Comparison of ENCODE assay signal across 9 mouse cellular contexts in genomic region chr5:43841144-43842010, GRCm38 (mm10). TPM values are rescaled to one million over a fixed set of nuclear protein-coding genes. Genes with fewer than 3 reads are reported as not detected.
A peak's percentile ranks its signal among the peaks of the same experiment; 100 is the strongest.
DNase-seq lines count a peak whose midpoint lies in the region; ATAC-seq and TF ChIP-seq lines count a peak whose summit lies in the region.
"Had no signal": no experiment of that assay in that cellular context is flagged by ENCODE, and none has a peak within 500 bp of the region (broad histone marks: within the 10 kb centered on the region; RNA-seq: fewer than 3 reads in every experiment).

No protein-coding gene starts in this region.

- H3K4me1 ChIP-seq in liver, embryonic 12.5 days = 0 out of 2 replicates have a peak, but pooled peaks cover 5% of the 10 kb centered on the region
- H3K4me1 ChIP-seq: hindbrain, embryonic 15.5 days had no signal

- TF ChIP-seq POLR2A in myocyte (IDR thresholded peaks at IDR 0.05; ENCODE audit: insufficient read length, low read depth) = no peak

- 37% methylated on average over 11 of the region's 11 CpGs for WGBS in liver, embryonic 12.5 days (ENCODE audit: insufficient replicate concordance)

- no peak overlapping the region for H3ac ChIP-seq in myocyte (ENCODE audit: control insufficient read depth, insufficient read length)

- peak; percentile 35 to 72 for DNase-seq in right cerebral cortex, postnatal 10 days (ENCODE audit: low spot score in 2 of 2)
- no peak for DNase-seq in right cerebral cortex, postnatal 36 days (ENCODE audit: low spot score in 2 of 2)
- peak; percentile 75 for DNase-seq in ZHBTc4 (ENCODE audit: low read depth, low spot score)
- peak; percentile 82 for DNase-seq in embryo, embryonic 10 days (ENCODE audit: low spot score)
- DNase-seq in heart, postnatal 4 days = peak; percentile 50
- no peak for DNase-seq in urinary bladder, postnatal 10 days (ENCODE audit: low spot score)

- no peaks in the 10 kb centered on the region for H3K79me2 ChIP-seq in myocyte (ENCODE audit: control insufficient read depth, insufficient read depth)

- H3K36me3 ChIP-seq in liver, embryonic 12.5 days = no peaks in the 10 kb centered on the region
- no peaks in the 10 kb centered on the region for H3K36me3 ChIP-seq in myocyte (ENCODE audit: control insufficient read depth, insufficient read depth)
- H3K36me3 ChIP-seq: hindbrain, embryonic 15.5 days had no signal

- ATAC-seq in liver, embryonic 12.5 days = no peak

- H3K4me2 ChIP-seq in liver, embryonic 12.5 days = peak overlapping the region; percentile 42
- peak overlapping the region; percentile 87 for H3K4me2 ChIP-seq in myocyte (ENCODE audit: low read depth)
- H3K4me2 ChIP-seq: hindbrain, embryonic 15.5 days had no signal

- 0 out of 2 replicates have a peak, but pooled peaks cover 6% of the 10 kb centered on the region for H3K9me3 ChIP-seq in liver, embryonic 12.5 days (replicated peaks)
- H3K9me3 ChIP-seq: hindbrain, embryonic 15.5 days had no signal

- no peak overlapping the region; the same call in 1 of the 2 replicates for H3K4me3 ChIP-seq in liver, embryonic 12.5 days
- H3K4me3 ChIP-seq in myocyte = peak overlapping the region; percentile 9
- H3K4me3 ChIP-seq: hindbrain, embryonic 15.5 days had no signal

- no peak overlapping the region for H3K9ac ChIP-seq in liver, embryonic 12.5 days
- H3K9ac ChIP-seq: hindbrain, embryonic 15.5 days had no signal

- H3K27me3 ChIP-seq in liver, embryonic 12.5 days (replicated peaks) = no peaks in the 10 kb centered on the region
- H3K27me3 ChIP-seq in myocyte (ENCODE audit: control insufficient read depth, insufficient read depth, insufficient read length) = peaks cover 11% of the 10 kb centered on the region
- H3K27me3 ChIP-seq: hindbrain, embryonic 15.5 days had no signal

- H3K27ac ChIP-seq in liver, embryonic 12.5 days = no peak overlapping the region
- H3K27ac ChIP-seq: hindbrain, embryonic 15.5 days had no signal

TF ChIP-seq in myocyte, 11 proteins besides CTCF, POLR2A, EP300 and RAD21:
- TF ChIP-seq MYOG (IDR thresholded peaks at IDR 0.05; ENCODE audit: control insufficient read depth in 1 of 3, insufficient read depth in 1 of 3, insufficient read length in 2 of 3, low read depth in 2 of 3) (no peak), REST (IDR thresholded peaks at IDR 0.05; ENCODE audit: insufficient read depth, insufficient read length) (no peak), TCF12 (IDR thresholded peaks at IDR 0.05; ENCODE audit: insufficient read depth, poor library complexity, severe bottlenecking) (no peak), E2F4 (IDR thresholded peaks at IDR 0.05; ENCODE audit: insufficient read depth) (no peak), MYOD1 (IDR thresholded peaks at IDR 0.05; ENCODE audit: control insufficient read depth in 1 of 3, insufficient read length in 2 of 3, low read depth in 2 of 3) (no peak), POLR2AphosphoS2 (IDR thresholded peaks at IDR 0.05; ENCODE audit: insufficient read length, low read depth) (no peak), TCF3 (IDR thresholded peaks at IDR 0.05; ENCODE audit: insufficient read length, low read depth) (no peak), USF1 (IDR thresholded peaks at IDR 0.05; ENCODE audit: low read depth) (no peak), CEBPB (IDR thresholded peaks at IDR 0.05; ENCODE audit: insufficient read depth, poor library complexity, severe bottlenecking) (no peak), MAX (IDR thresholded peaks at IDR 0.05; ENCODE audit: low read depth) (no peak), SRF (IDR thresholded peaks at IDR 0.05; ENCODE audit: control insufficient read depth, insufficient read length, low read depth) (no peak)
TF ChIP-seq in myocyte: peak in this region for 0.

RNA-seq across cellular contexts. Expression of gene Fbxl5, which starts 19.9 kb away (rescaled TPM):
- total RNA-seq in heart, postnatal 4 days (2021) = 10 to 100 TPM; 35.7 to 37.8 TPM
- polyA plus RNA-seq in liver, embryonic 12.5 days (2016; fragmentation: Nextera tagmentation; extraction: Ambion mirVana) = 26.7 and 27.3 TPM in 2 replicates
- 16.2 TPM for polyA plus RNA-seq in myocyte (2012; fragmentation: generic; extraction: Trizol)

RNA-seq across cellular contexts. Expression of gene Bst1, which starts 22.7 kb away (rescaled TPM):
- total RNA-seq in heart, postnatal 4 days (2021) = 1 to 10 TPM in 1 of 2 experiments, under 1 TPM in 1; 0.71 to 2.1 TPM
- polyA plus RNA-seq in liver, embryonic 12.5 days (2016; fragmentation: Nextera tagmentation; extraction: Ambion mirVana) = 0.20 and 0.26 TPM in 2 replicates
- not detected for polyA plus RNA-seq in myocyte (2012; fragmentation: generic; extraction: Trizol)

RNA-seq across cellular contexts. Expression of gene Cd38, which starts 27.0 kb away (rescaled TPM):
- total RNA-seq in heart, postnatal 4 days (2021) = 1 to 10 TPM; 9.3 to 9.6 TPM
- 13.2 and 13.9 TPM in 2 replicates for polyA plus RNA-seq in liver, embryonic 12.5 days (2016; fragmentation: Nextera tagmentation; extraction: Ambion mirVana)
- polyA plus RNA-seq in myocyte (2012; fragmentation: generic; extraction: Trizol) = 0.10 TPM

Comparison
In these comparisons a context has a peak if more than half of its experiments do, and no peak if none do; other contexts are left out.
1. DNase-seq: peak in right cerebral cortex, postnatal 10 days (2 of 2), ZHBTc4 (single experiment), embryo, embryonic 10 days (single experiment) and heart, postnatal 4 days (single experiment); none in right cerebral cortex, postnatal 36 days (0 of 2) and urinary bladder, postnatal 10 days (single experiment).
2. RNA of gene Cd38, which starts 27.0 kb away (polyA plus RNA-seq): 13.2 to 13.9 TPM in liver, embryonic 12.5 days; 0.10 TPM in myocyte (single experiment); every median in the first group is over 10 times any median in the second.